ENCODE assay signal across 22 mouse cellular contexts in the genomic region with DNA sequence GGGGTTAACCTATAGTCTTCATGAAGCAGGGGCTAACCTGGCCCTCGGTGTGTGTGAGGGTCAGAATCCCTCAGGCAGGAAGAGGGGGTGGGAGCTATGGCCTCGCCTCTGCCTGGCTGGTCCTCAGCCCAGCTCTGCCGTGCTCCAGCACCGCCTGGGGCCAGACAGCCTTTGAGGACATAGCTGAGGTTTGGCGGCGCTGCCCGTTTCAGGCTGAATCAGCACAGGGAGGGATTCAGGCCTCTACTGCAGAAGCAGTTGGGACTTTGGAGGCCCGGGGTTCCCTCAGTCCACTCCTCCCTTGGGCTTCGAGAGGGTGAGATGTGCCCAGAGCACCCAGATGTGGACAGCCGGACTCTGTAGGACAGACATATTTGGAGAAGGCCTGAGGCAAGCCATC. TPM values are rescaled to one million over a fixed set of nuclear protein-coding genes. Genes with fewer than 3 reads are reported as not detected.
A peak's percentile ranks its signal among the peaks of the same experiment; 100 is the strongest.
DNase-seq lines count a peak whose midpoint lies in the region; ATAC-seq lines count a peak whose summit lies in the region.
"Had no signal": no experiment of that assay in that cellular context is flagged by ENCODE, and none has a peak within 500 bp of the region (broad histone marks: within the 10 kb centered on the region; RNA-seq: fewer than 3 reads in every experiment).

No protein-coding gene starts in this region.

- peaks cover 5% of the 10 kb centered on the region for H3K4me1 ChIP-seq in heart, embryonic 10.5 days
- no peaks in the 10 kb centered on the region for H3K4me1 ChIP-seq in embryonic facial prominence, embryonic 14.5 days (ENCODE audit: control insufficient read depth, insufficient read depth, low read length)

- no peaks in the 10 kb centered on the region for H3K36me3 ChIP-seq in heart, embryonic 10.5 days
- no peaks in the 10 kb centered on the region for H3K36me3 ChIP-seq in embryonic facial prominence, embryonic 14.5 days (ENCODE audit: control insufficient read depth, insufficient read depth, low read length)
- H3K36me3 ChIP-seq: embryonic facial prominence, embryonic 15.5 days; forebrain, embryonic 15.5 days; intestine, embryonic 15.5 days had no signal

- no peaks in the 10 kb centered on the region for H3K9me3 ChIP-seq in heart, embryonic 10.5 days
- no peaks in the 10 kb centered on the region for H3K9me3 ChIP-seq in embryonic facial prominence, embryonic 14.5 days (ENCODE audit: control insufficient read depth, low read length)
- H3K9me3 ChIP-seq: embryonic facial prominence, embryonic 15.5 days; forebrain, embryonic 15.5 days; hindbrain, embryonic 13.5 days; intestine, embryonic 15.5 days had no signal

- DNase-seq in heart, embryonic 10.5 days (ENCODE audit: low spot score): peak; percentile 70
- DNase-seq in heart, adult 8-10 months (ENCODE audit: low spot score): no peak
- DNase-seq in 3T3-L1 (ENCODE audit: low read depth, low spot score): peak; percentile 57
- peak; percentile 58 for DNase-seq in NIH3T3 (ENCODE audit: low read depth)
- DNase-seq in embryonic facial prominence, embryonic 14.5 days (ENCODE audit: low spot score): no peak
- DNase-seq in cerebellum, adult 18-20 months: no peak
- DNase-seq in embryo, embryonic 11 days: no peak
- DNase-seq in thymus, postnatal 4 days: no peak
- DNase-seq: adrenal gland, adult 2 months; adrenal gland, postnatal 25 days; cerebellum, adult 2 months; cerebellum, postnatal 10 days; heart, adult 2 months; heart, postnatal 14 days; kidney, adult 18-20 months had no signal

- H3K4me2 ChIP-seq in embryonic facial prominence, embryonic 14.5 days (ENCODE audit: low read depth, low read length): no peak overlapping the region
- H3K4me2 ChIP-seq: embryonic facial prominence, embryonic 15.5 days; forebrain, embryonic 15.5 days; hindbrain, embryonic 13.5 days; intestine, embryonic 15.5 days had no signal

- ATAC-seq in embryonic facial prominence, embryonic 14.5 days (ENCODE audit: low read depth): no peak
- ATAC-seq: forebrain, embryonic 15.5 days; hindbrain, postnatal 0 days; intestine, embryonic 15.5 days had no signal

- 0 out of 2 replicates have a peak overlapping the region, but pooled peaks have one; percentile 2 for H3K9ac ChIP-seq in embryonic facial prominence, embryonic 14.5 days (ENCODE audit: low read depth, low read length)
- H3K9ac ChIP-seq: embryonic facial prominence, embryonic 15.5 days; forebrain, embryonic 15.5 days; hindbrain, embryonic 13.5 days; intestine, embryonic 15.5 days had no signal

- 40% methylated on average over 10 of the region's 10 CpGs for WGBS in heart, embryonic 10.5 days
- 30% methylated on average over 10 of the region's 10 CpGs for WGBS in embryonic facial prominence, embryonic 14.5 days

- H3K27me3 ChIP-seq in heart, embryonic 10.5 days (ENCODE audit: insufficient read depth, poor library complexity, severe bottlenecking): peaks cover 86% of the 10 kb centered on the region
- peaks cover 28% of the 10 kb centered on the region for H3K27me3 ChIP-seq in embryonic facial prominence, embryonic 14.5 days (replicated peaks; ENCODE audit: control insufficient read depth, insufficient read depth, low read length)

- H3K4me3 ChIP-seq in heart, embryonic 10.5 days: no peak overlapping the region
- H3K4me3 ChIP-seq in embryonic facial prominence, embryonic 14.5 days (ENCODE audit: low read depth, low read length): no peak overlapping the region
- H3K4me3 ChIP-seq: embryonic facial prominence, embryonic 15.5 days; erythroblast, embryonic 14.5 days; forebrain, embryonic 15.5 days; heart, adult 2 months; hindbrain, embryonic 13.5 days; intestine, embryonic 15.5 days had no signal

- 0 out of 2 replicates have a peak overlapping the region, but pooled peaks have one; percentile 0 for H3K27ac ChIP-seq in heart, embryonic 10.5 days
- H3K27ac ChIP-seq in embryonic facial prominence, embryonic 14.5 days (replicated peaks; ENCODE audit: low read depth, low read length): no peak overlapping the region
- H3K27ac ChIP-seq: embryonic facial prominence, embryonic 15.5 days; forebrain, embryonic 15.5 days; heart, adult 2 months; hindbrain, embryonic 13.5 days; hindbrain, postnatal 0 days; intestine, embryonic 15.5 days had no signal

RNA-seq across cellular contexts. Expression of a gene that starts 11.4 kb away (rescaled TPM):
- polyA plus RNA-seq in heart, embryonic 10.5 days (2016; fragmentation: Nextera tagmentation; extraction: Ambion mirVana): 0.48 and 0.63 TPM in 2 replicates
- 1 to 10 TPM; 1.3 to 3.1 (median 2.4) TPM for total RNA-seq in heart, adult 8-10 months (2022)
- 1.1 and 1.3 TPM in 2 replicates for polyA plus RNA-seq in embryonic facial prominence, embryonic 14.5 days (2014; fragmentation: Nextera tagmentation; extraction: Ambion mirVana)
- total RNA-seq: adrenal gland, postnatal 25 days; hematopoietic stem cell, adult 5-6 weeks had no signal
- polyA plus RNA-seq: erythroblast, embryonic 14.5 days had no signal

RNA-seq across cellular contexts. Expression of a gene that starts 25.9 kb away (rescaled TPM):
- 2.7 and 2.9 TPM in 2 replicates for polyA plus RNA-seq in heart, embryonic 10.5 days (2016; fragmentation: Nextera tagmentation; extraction: Ambion mirVana)
- under 1 TPM in 1 of 4 experiments, not detected in 3; 0.19 TPM for total RNA-seq in heart, adult 8-10 months (2022)
- polyA plus RNA-seq in embryonic facial prominence, embryonic 14.5 days (2014; fragmentation: Nextera tagmentation; extraction: Ambion mirVana): 2.5 and 3.1 TPM in 2 replicates
- total RNA-seq: heart, postnatal 14 days had no signal

RNA-seq across cellular contexts. Expression of a gene that starts 26.3 kb away (rescaled TPM):
- polyA plus RNA-seq in heart, embryonic 10.5 days (2016; fragmentation: Nextera tagmentation; extraction: Ambion mirVana): 217 and 256 TPM in 2 replicates
- total RNA-seq in heart, adult 8-10 months (2022): 100 to 1,000 TPM; 373 to 528 (median 455) TPM
- 185 and 201 TPM in 2 replicates for polyA plus RNA-seq in embryonic facial prominence, embryonic 14.5 days (2014; fragmentation: Nextera tagmentation; extraction: Ambion mirVana)

RNA-seq across cellular contexts. Expression of a gene that starts 26.4 kb away (rescaled TPM):
- polyA plus RNA-seq in heart, embryonic 10.5 days (2016; fragmentation: Nextera tagmentation; extraction: Ambion mirVana): 6.7 and 8.7 TPM in 2 replicates
- total RNA-seq in heart, adult 8-10 months (2022): 10 to 100 TPM in 3 of 4 experiments, 1 to 10 TPM in 1; 9.5 to 16.7 (median 13.2) TPM
- polyA plus RNA-seq in embryonic facial prominence, embryonic 14.5 days (2014; fragmentation: Nextera tagmentation; extraction: Ambion mirVana): 3.6 and 3.8 TPM in 2 replicates
- total RNA-seq: hematopoietic stem cell, adult 5-6 weeks had no signal

RNA-seq across cellular contexts. Expression of a gene that starts 43.8 kb away (rescaled TPM):
- polyA plus RNA-seq in heart, embryonic 10.5 days (2016; fragmentation: Nextera tagmentation; extraction: Ambion mirVana): 5.6 and 6.3 TPM in 2 replicates
- under 1 TPM in 2 of 4 experiments, not detected in 2; 0.29 to 1.00 TPM for total RNA-seq in heart, adult 8-10 months (2022)
- polyA plus RNA-seq in embryonic facial prominence, embryonic 14.5 days (2014; fragmentation: Nextera tagmentation; extraction: Ambion mirVana): 8.4 and 9.0 TPM in 2 replicates

Comparison
In these comparisons a context has a peak if more than half of its experiments do, and no peak if none do; other contexts are left out.
1. DNase-seq: peak in heart, embryonic 10.5 days (single experiment), 3T3-L1 (single experiment) and NIH3T3 (single experiment); none in heart, adult 8-10 months (single experiment), embryonic facial prominence, embryonic 14.5 days (single experiment), cerebellum, adult 18-20 months (0 of 2), embryo, embryonic 11 days (single experiment) and thymus, postnatal 4 days (single experiment).